Mouse (Mus musculus) embryonic facial prominence, embryonic 14.5 days (tissue): ENCODE measurements around the gene Nova2. TPM values are rescaled to one million over a fixed set of nuclear protein-coding genes. Genes with fewer than 3 reads are reported as not detected.

Experiments used
- ATAC-seq: fragments of 200-750 bp; cut with Nextera tagmentation; 2 replicates; pipeline ENCODE4 v1.8.0; 2017; ENCODE audit warnings: low read depth, moderate number of reproducible peaks, moderate TSS enrichment
- DNase-seq: peaks from one replicate; pipeline ENCODE4 v3.0.0-alpha.2; 2015; ENCODE audit warnings: low spot score
- H3K27ac ChIP-seq: fragments of 300-500 bp; sonication (generic); replicated peaks from 2 replicates; pipeline ENCODE4 v1.5.1; 2014; ENCODE audit warnings: low read depth, mild to moderate bottlenecking, low read length, moderate library complexity
- H3K27me3 ChIP-seq: fragments of 300-500 bp; sonication (generic); replicated peaks from 2 replicates; pipeline ENCODE4 v1.6.1; 2014; ENCODE audit warnings: low read length; ENCODE audit not compliant: control insufficient read depth, insufficient read depth
- H3K36me3 ChIP-seq: fragments of 300-500 bp; sonication (generic); 2 replicates; pipeline ENCODE4 v1.6.1; 2014; ENCODE audit warnings: low read length, mixed read lengths; ENCODE audit not compliant: control insufficient read depth, insufficient read depth
- H3K4me1 ChIP-seq: fragments of 300-500 bp; sonication (generic); 2 replicates; pipeline ENCODE4 v1.6.1; 2014; ENCODE audit warnings: antibody characterized with exemption, low read length; ENCODE audit not compliant: control insufficient read depth, insufficient read depth
- H3K4me2 ChIP-seq: fragments of 300-500 bp; sonication (generic); 2 replicates; pipeline ENCODE4 v1.6.1; 2014; ENCODE audit warnings: low read depth, mild to moderate bottlenecking, low read length, moderate library complexity, mixed read lengths
- H3K4me3 ChIP-seq: fragments of 300-500 bp; sonication (generic); 2 replicates; pipeline ENCODE4 v1.5.1; 2014; ENCODE audit warnings: low read depth, mild to moderate bottlenecking, low read length
- H3K9ac ChIP-seq: fragments of 300-500 bp; sonication (generic); 2 replicates; pipeline ENCODE4 v1.6.1; 2014; ENCODE audit warnings: low read depth, mild to moderate bottlenecking, low read length, moderate library complexity, mixed read lengths
- H3K9me3 ChIP-seq: fragments of 300-500 bp; sonication (generic); 2 replicates; pipeline ENCODE4 v1.6.1; 2016; ENCODE audit warnings: low read length; ENCODE audit not compliant: control insufficient read depth
- WGBS: fragments of 180-500 bp; shearing (Covaris S2); extraction: QIAGEN DNeasy Blood & Tissue Kit; methylation state at CpG from one replicate; pipeline ENCODE4 v1.1.7; 2014; 5-methylcytosine and 5-hydroxymethylcytosine counted together
- polyA plus RNA-seq: library from polyadenylated mRNA; unstranded; fragments of >200 nt; fragmentation: Nextera tagmentation; extraction: Ambion mirVana; gene quantifications from 2 replicates; pipeline ENCODE4 v1.2.1, GENCODE M21; 2014

Nova2 gene
- 0.79 and 0.81 TPM in 2 replicates for polyA plus RNA-seq

GRCm38 (mm10) chr7:18925162-18925938 lies at the start of gene Nova2:
Gene Nova2 (plus strand): TSS chr7:18925888.
- Histone ChIP-seq H3K4me2 (peak within 1 kb of the TSS; percentile 79), H3K27ac (no peak within 1 kb of the TSS), H3K27me3 (peaks cover 54% of the 10 kb centered on the region), H3K9ac (peak within 1 kb of the TSS; percentile 57), H3K36me3 (no peaks in the 10 kb centered on the region), H3K4me3 (peak within 1 kb of the TSS; percentile 48), H3K9me3 (no peaks in the 10 kb centered on the region), H3K4me1 (peaks cover 7% of the 10 kb centered on the region)
- DNase-seq, result peak; percentile 93
- peak; percentile 86 for ATAC-seq
- 0% methylated on average over 13 of the region's 45 CpGs for WGBS

GRCm38 (mm10) chr7:18878691-18879090 lies 47.0 kb upstream of the Nova2 start:
- H3K27me3 ChIP-seq, result no peaks in the 10 kb centered on the region
- H3K4me3 ChIP-seq, result no peak overlapping the region
- WGBS, result 57% methylated on average over 7 of the region's 7 CpGs
- ATAC-seq, result no peak
- H3K27ac ChIP-seq, result no peak overlapping the region
- H3K9me3 ChIP-seq, result no peaks in the 10 kb centered on the region
- no peaks in the 10 kb centered on the region for H3K36me3 ChIP-seq
- H3K4me2 ChIP-seq, result no peak overlapping the region
- H3K9ac ChIP-seq, result no peak overlapping the region
- H3K4me1 ChIP-seq, result no peaks in the 10 kb centered on the region
- no peak for DNase-seq

- no peaks in the 10 kb centered on the region for H3K27me3 ChIP-seq
- no peaks in the 10 kb centered on the region for H3K4me1 ChIP-seq
- ATAC-seq (peak; percentile 20; the same call in 1 of the 2 replicates), DNase-seq (no peak)
- no peak overlapping the region for H3K27ac ChIP-seq
- 59% methylated on average over 9 of the region's 9 CpGs for WGBS
- no peaks in the 10 kb centered on the region for H3K36me3 ChIP-seq
- no peak overlapping the region for H3K9ac ChIP-seq
- H3K4me2 ChIP-seq, result no peak overlapping the region
- H3K9me3 ChIP-seq, result no peaks in the 10 kb centered on the region
- H3K4me3 ChIP-seq, result no peak overlapping the region
Measured at GRCm38 (mm10) chr7:18883991-18884744, 41.5 kb upstream of the Nova2 start.

GRCm38 (mm10) chr7:18884745-18885422 lies 40.8 kb upstream of the Nova2 start:
- DNase-seq, result no peak
- no peak overlapping the region for H3K4me3 ChIP-seq
- H3K27me3 ChIP-seq, result no peaks in the 10 kb centered on the region
- no peak overlapping the region for H3K9ac ChIP-seq
- H3K4me2 ChIP-seq, result no peak overlapping the region
- H3K9me3 ChIP-seq, result no peaks in the 10 kb centered on the region
- ATAC-seq, result no peak
- H3K36me3 ChIP-seq, result no peaks in the 10 kb centered on the region
- no peak overlapping the region for H3K27ac ChIP-seq
- WGBS, result 57% methylated on average over 13 of the region's 13 CpGs
- no peaks in the 10 kb centered on the region for H3K4me1 ChIP-seq

GRCm38 (mm10) chr7:18886963-18887362 lies 38.7 kb upstream of the Nova2 start:
- no peaks in the 10 kb centered on the region for H3K27me3 ChIP-seq
- no peaks in the 10 kb centered on the region for H3K36me3 ChIP-seq
- DNase-seq (no peak), ATAC-seq (no peak)
- no peaks in the 10 kb centered on the region for H3K4me1 ChIP-seq
- no peak overlapping the region for H3K27ac ChIP-seq
- no peak overlapping the region for H3K9ac ChIP-seq
- 83% methylated on average over 1 of the region's 1 CpGs for WGBS
- H3K4me2 ChIP-seq, result no peak overlapping the region
- H3K9me3 ChIP-seq, result no peaks in the 10 kb centered on the region
- H3K4me3 ChIP-seq, result no peak overlapping the region

GRCm38 (mm10) chr7:18890848-18891247 lies 34.8 kb upstream of the Nova2 start:
- Histone ChIP-seq H3K4me1 (peaks cover 9% of the 10 kb centered on the region; the same call in 1 of the 2 replicates), H3K4me2 (no peak overlapping the region), H3K27ac (no peak overlapping the region), H3K9me3 (no peaks in the 10 kb centered on the region), H3K9ac (no peak overlapping the region), H3K27me3 (0 out of 2 replicates have a peak, but pooled peaks cover 8% of the 10 kb centered on the region), H3K36me3 (no peaks in the 10 kb centered on the region), H3K4me3 (no peak overlapping the region)
- no peak for ATAC-seq
- WGBS, result 89% methylated on average over 8 of the region's 8 CpGs
- DNase-seq, result no peak

GRCm38 (mm10) chr7:18891872-18892599 lies 33.7 kb upstream of the Nova2 start:
- Histone ChIP-seq H3K9ac (peak overlapping the region; percentile 51; the same call in 1 of the 2 replicates), H3K4me3 (peak overlapping the region; percentile 41), H3K27ac (no peak overlapping the region), H3K27me3 (0 out of 2 replicates have a peak, but pooled peaks cover 8% of the 10 kb centered on the region), H3K4me1 (peaks cover 9% of the 10 kb centered on the region; the same call in 1 of the 2 replicates), H3K4me2 (peak overlapping the region; percentile 85), H3K36me3 (no peaks in the 10 kb centered on the region), H3K9me3 (no peaks in the 10 kb centered on the region)
- DNase-seq (peak; percentile 89), ATAC-seq (peak; percentile 71)
- WGBS, result 21% methylated on average over 32 of the region's 33 CpGs

DNA sequence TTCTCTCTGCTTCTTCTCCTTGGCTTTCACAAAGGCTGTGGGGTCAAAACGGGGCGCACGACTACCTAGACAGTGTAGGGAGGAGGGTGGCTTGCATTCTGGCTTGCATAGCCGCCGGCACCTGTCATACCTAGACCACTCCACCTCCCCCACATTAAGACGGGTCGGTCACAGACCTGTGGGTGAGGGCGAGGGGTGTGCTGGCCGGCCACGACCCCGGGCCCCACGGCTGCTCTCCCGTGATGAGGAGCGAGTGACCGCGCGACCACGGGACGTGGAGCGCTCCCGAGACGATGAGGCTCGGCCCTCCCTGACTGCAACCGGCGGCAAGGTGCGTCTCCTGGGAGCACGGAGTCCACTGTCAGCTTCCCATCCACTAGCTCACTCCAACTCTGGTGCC lies 32.7 kb upstream of the Nova2 start:
- Histone ChIP-seq H3K36me3 (no peaks in the 10 kb centered on the region), H3K9ac (no peak overlapping the region), H3K27me3 (0 out of 2 replicates have a peak, but pooled peaks cover 8% of the 10 kb centered on the region), H3K9me3 (no peaks in the 10 kb centered on the region), H3K4me3 (peak overlapping the region; percentile 41; the same call in 1 of the 2 replicates), H3K27ac (no peak overlapping the region), H3K4me2 (peak overlapping the region; percentile 85), H3K4me1 (peaks cover 9% of the 10 kb centered on the region; the same call in 1 of the 2 replicates)
- WGBS, result 21% methylated on average over 7 of the region's 27 CpGs
- ATAC-seq (peak; percentile 12; the same call in 1 of the 2 replicates), DNase-seq (no peak)
